In the genomic region with DNA sequence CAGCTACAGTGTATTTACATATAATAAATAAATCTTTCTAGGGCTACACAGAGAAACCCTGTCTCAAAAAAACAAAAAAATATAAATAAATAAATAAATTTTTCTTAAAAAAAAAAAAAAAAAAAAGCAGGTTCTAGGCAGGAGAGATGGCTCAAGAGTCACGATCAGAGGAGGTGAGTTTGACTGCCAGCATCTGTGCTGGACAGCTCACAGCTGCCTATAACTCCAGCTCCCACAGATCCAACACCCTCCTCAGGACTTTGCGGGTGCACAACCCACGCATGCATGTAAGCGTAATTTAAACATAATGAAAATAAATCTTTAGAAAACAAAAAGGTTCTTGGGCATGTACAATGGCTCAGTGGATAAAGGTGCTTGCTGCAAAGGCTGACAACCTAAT, we compare ENCODE assay signal across 17 mouse cellular contexts.
"Had no signal": no experiment of that assay in that cellular context is flagged by ENCODE, and none has a peak within 500 bp of the region (broad histone marks: within the 10 kb centered on the region; RNA-seq: fewer than 3 reads in every experiment).

No protein-coding gene starts in this region.

- H3K27ac ChIP-seq: hindbrain, embryonic 14.5 days; intestine, embryonic 15.5 days; layer of hippocampus, adult 2 months; liver, embryonic 14.5 days; lung, embryonic 15.5 days; midbrain, embryonic 10.5 days; neural tube, embryonic 12.5 days; stomach, embryonic 15.5 days had no signal

- H3K4me3 ChIP-seq: intestine, embryonic 15.5 days; layer of hippocampus, adult 2 months; limb, embryonic 13.5 days; lung, embryonic 15.5 days; midbrain, embryonic 10.5 days; neural tube, embryonic 12.5 days; stomach, embryonic 15.5 days had no signal

- H3K36me3 ChIP-seq: intestine, embryonic 15.5 days; limb, embryonic 13.5 days; lung, embryonic 15.5 days; midbrain, embryonic 10.5 days; neural tube, embryonic 12.5 days; stomach, embryonic 15.5 days had no signal

- H3K9me3 ChIP-seq: intestine, embryonic 15.5 days; limb, embryonic 13.5 days; lung, embryonic 15.5 days; midbrain, embryonic 10.5 days; neural tube, embryonic 12.5 days; stomach, embryonic 15.5 days had no signal

- H3K4me2 ChIP-seq: hindbrain, embryonic 14.5 days; intestine, embryonic 15.5 days; limb, embryonic 13.5 days; lung, embryonic 15.5 days; neural tube, embryonic 12.5 days; stomach, embryonic 15.5 days had no signal

- H3K9ac ChIP-seq: hindbrain, embryonic 14.5 days; intestine, embryonic 15.5 days; limb, embryonic 13.5 days; liver, embryonic 14.5 days; lung, embryonic 15.5 days; neural tube, embryonic 12.5 days; stomach, embryonic 15.5 days had no signal

- ATAC-seq: intestine, embryonic 15.5 days had no signal

- DNase-seq: kidney, adult 2 months; kidney, postnatal 10 days; kidney, postnatal 4 days; midbrain, embryonic 14.5 days; right cerebral cortex, postnatal 4 days; spleen, adult 18-20 months; thymus, adult 2 months; thymus, postnatal 25 days had no signal

- H3K27me3 ChIP-seq: intestine, embryonic 15.5 days; limb, embryonic 13.5 days; lung, embryonic 15.5 days; neural tube, embryonic 12.5 days; stomach, embryonic 15.5 days had no signal

- H3K4me1 ChIP-seq: intestine, embryonic 15.5 days; midbrain, embryonic 10.5 days; neural tube, embryonic 12.5 days; stomach, embryonic 15.5 days had no signal
